Mouse (Mus musculus): ENCODE data around the gene Wwp2. TPM values are rescaled to one million over a fixed set of nuclear protein-coding genes. Genes with fewer than 3 reads are reported as not detected.

Gene Wwp2
- polyA plus RNA-seq, 1 experiment = 44.0 TPM

GRCm38 (mm10) chr8:107448382-107448889, 12.3 kb downstream of the Wwp2 start:
- DNase-seq = no peak
- 54% methylated on average over 4 of the region's 4 CpGs for WGBS
- TF ChIP-seq CTCF (conservative IDR thresholded peaks at IDR 0.05; ENCODE audit: insufficient read depth, insufficient read length, low read depth, low read length) (no peak), POLR2A (IDR thresholded peaks at IDR 0.05; ENCODE audit: low read depth, low read length) (no peak)

GRCm38 (mm10) chr8:107449130-107449529, 13.0 kb downstream of the Wwp2 start:
- no peak for TF ChIP-seq CTCF (conservative IDR thresholded peaks at IDR 0.05; ENCODE audit: insufficient read depth, insufficient read length, low read depth, low read length)
- no peak for TF ChIP-seq POLR2A (IDR thresholded peaks at IDR 0.05; ENCODE audit: low read depth, low read length)
- H3K36me3 ChIP-seq (ENCODE audit: control insufficient read depth, insufficient read depth, low read length) = no peaks in the 10 kb centered on the region
- no peaks in the 10 kb centered on the region for H3K27me3 ChIP-seq (replicated peaks; ENCODE audit: control insufficient read depth, insufficient read depth, low read length)
- WGBS = 32% methylated on average over 8 of the region's 8 CpGs
- H3K4me3 ChIP-seq (ENCODE audit: insufficient read depth, low read depth, low read length) = no peak overlapping the region
- H3K4me1 ChIP-seq (ENCODE audit: control insufficient read depth, insufficient read depth, low read length) = peaks cover 21% of the 10 kb centered on the region; the same call in 1 of the 2 replicates
- DNase-seq = peak; percentile 89
- peak overlapping the region; percentile 71; the same call in 1 of the 2 replicates for H3K27ac ChIP-seq (ENCODE audit: insufficient read depth, low read depth, low read length)

More at GRCm38 (mm10) chr8:107448382-107448889, 12.3 kb downstream of the Wwp2 start:
- H3K4me1 ChIP-seq (ENCODE audit: control insufficient read depth, insufficient read depth, low read length) = peaks cover 18% of the 10 kb centered on the region; the same call in 1 of the 2 replicates
- H3K27me3 ChIP-seq (replicated peaks; ENCODE audit: control insufficient read depth, insufficient read depth, low read length) = no peaks in the 10 kb centered on the region
- H3K4me3 ChIP-seq (ENCODE audit: insufficient read depth, low read depth, low read length) = peak overlapping the region; percentile 43
- no peaks in the 10 kb centered on the region for H3K36me3 ChIP-seq (ENCODE audit: control insufficient read depth, insufficient read depth, low read length)
- peak overlapping the region; percentile 71 for H3K27ac ChIP-seq (ENCODE audit: insufficient read depth, low read depth, low read length)

DNA sequence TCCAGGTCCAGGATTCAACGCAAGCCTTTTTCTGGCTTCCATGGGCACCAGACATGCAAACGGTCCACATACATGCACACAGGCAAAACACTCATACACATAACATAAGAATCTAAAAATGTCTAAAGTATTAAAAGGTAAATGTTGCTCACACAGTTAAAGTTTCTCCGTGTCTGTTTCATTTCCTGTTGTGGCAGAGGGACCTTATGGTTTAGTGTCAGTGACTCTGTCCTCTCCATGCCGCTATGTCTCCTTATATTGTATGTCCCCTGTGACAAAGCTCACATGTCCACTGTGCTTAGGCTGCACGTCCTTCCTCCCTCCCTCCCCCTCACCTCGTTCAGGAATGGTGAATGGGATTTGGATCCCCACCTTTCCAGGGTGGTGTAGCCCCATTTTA, 13.5 kb downstream of the Wwp2 start:
- DNase-seq = no peak
- Histone ChIP-seq H3K4me3 (ENCODE audit: insufficient read depth, low read depth, low read length) (no peak overlapping the region), H3K27ac (ENCODE audit: insufficient read depth, low read depth, low read length) (peak overlapping the region; percentile 24; the same call in 1 of the 2 replicates), H3K36me3 (ENCODE audit: control insufficient read depth, insufficient read depth, low read length) (no peaks in the 10 kb centered on the region), H3K27me3 (replicated peaks; ENCODE audit: control insufficient read depth, insufficient read depth, low read length) (no peaks in the 10 kb centered on the region), H3K4me1 (ENCODE audit: control insufficient read depth, insufficient read depth, low read length) (peaks cover 18% of the 10 kb centered on the region; the same call in 1 of the 2 replicates)
- WGBS = 51% methylated on average over 6 of the region's 6 CpGs
- TF ChIP-seq POLR2A (IDR thresholded peaks at IDR 0.05; ENCODE audit: low read depth, low read length) (no peak), CTCF (conservative IDR thresholded peaks at IDR 0.05; ENCODE audit: insufficient read depth, insufficient read length, low read depth, low read length) (no peak)

DNA sequence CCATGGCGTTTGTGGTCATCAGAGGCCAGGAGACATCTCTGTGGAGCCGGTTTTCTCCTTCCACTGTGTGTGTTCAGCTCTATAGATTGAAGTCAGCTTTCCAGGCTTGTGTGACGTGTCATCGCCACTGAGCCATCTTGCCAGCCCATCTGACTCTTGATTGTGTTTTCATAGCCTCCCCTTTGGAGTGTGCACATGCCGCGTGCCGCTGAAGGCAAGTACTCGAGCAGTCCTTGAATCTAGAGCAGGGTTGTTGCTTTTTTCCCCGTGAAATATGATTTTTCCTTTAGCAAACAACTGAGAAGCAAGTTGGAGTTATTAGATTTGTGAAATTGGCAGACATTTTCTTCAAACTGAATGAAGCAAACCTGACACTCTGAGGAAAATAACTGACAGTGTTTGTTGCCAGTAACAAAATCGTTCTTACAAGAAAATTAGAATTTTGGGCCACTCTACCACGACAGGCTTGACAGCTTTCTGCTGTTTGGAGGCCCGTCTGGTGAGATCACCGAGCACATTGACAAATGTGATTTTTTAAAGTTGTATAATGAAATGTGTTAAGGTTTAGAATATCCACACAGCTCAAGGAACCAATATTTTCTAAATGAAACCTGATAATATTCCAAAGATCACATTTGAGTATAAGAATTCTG, 15.4 kb downstream of the Wwp2 start:
- Histone ChIP-seq H3K36me3 (ENCODE audit: control insufficient read depth, insufficient read depth, low read length) (no peaks in the 10 kb centered on the region), H3K27ac (ENCODE audit: insufficient read depth, low read depth, low read length) (no peak overlapping the region), H3K4me3 (ENCODE audit: insufficient read depth, low read depth, low read length) (no peak overlapping the region), H3K27me3 (replicated peaks; ENCODE audit: control insufficient read depth, insufficient read depth, low read length) (no peaks in the 10 kb centered on the region), H3K4me1 (ENCODE audit: control insufficient read depth, insufficient read depth, low read length) (peaks cover 17% of the 10 kb centered on the region; the same call in 1 of the 2 replicates)
- 84% methylated on average over 13 of the region's 13 CpGs for WGBS
- TF ChIP-seq POLR2A (IDR thresholded peaks at IDR 0.05; ENCODE audit: low read depth, low read length) (no peak), CTCF (conservative IDR thresholded peaks at IDR 0.05; ENCODE audit: insufficient read depth, insufficient read length, low read depth, low read length) (no peak)
- DNase-seq = no peak

DNA sequence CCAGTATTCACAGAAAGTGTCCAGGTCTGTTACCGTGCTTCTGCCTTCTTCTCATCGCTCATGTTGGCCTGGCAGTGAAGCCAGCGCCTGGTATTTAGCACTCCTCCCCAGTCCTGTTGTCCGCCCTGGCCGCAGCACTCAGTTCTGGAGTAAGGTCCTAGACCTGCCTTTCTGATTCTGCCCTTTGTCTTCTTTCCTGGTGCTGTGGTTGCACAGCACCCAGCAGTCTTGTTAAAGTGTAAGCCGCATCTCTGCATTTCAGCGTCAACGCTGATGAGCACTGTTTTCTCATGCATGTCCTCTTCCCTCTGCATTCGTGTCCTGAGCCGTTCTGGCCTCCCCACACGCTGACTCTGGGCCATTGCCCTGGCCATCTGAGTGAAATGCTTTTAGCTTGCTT, 17.2 kb downstream of the Wwp2 start:
- H3K36me3 ChIP-seq (ENCODE audit: control insufficient read depth, insufficient read depth, low read length) = no peaks in the 10 kb centered on the region
- peak overlapping the region; percentile 86 for H3K27ac ChIP-seq (ENCODE audit: insufficient read depth, low read depth, low read length)
- H3K27me3 ChIP-seq (replicated peaks; ENCODE audit: control insufficient read depth, insufficient read depth, low read length) = no peaks in the 10 kb centered on the region
- H3K4me3 ChIP-seq (ENCODE audit: insufficient read depth, low read depth, low read length) = no peak overlapping the region
- WGBS = 54% methylated on average over 11 of the region's 11 CpGs
- H3K4me1 ChIP-seq (ENCODE audit: control insufficient read depth, insufficient read depth, low read length) = peaks cover 13% of the 10 kb centered on the region; the same call in 1 of the 2 replicates
- DNase-seq = peak; percentile 89
- TF ChIP-seq POLR2A (IDR thresholded peaks at IDR 0.05; ENCODE audit: low read depth, low read length) (no peak), CTCF (conservative IDR thresholded peaks at IDR 0.05; ENCODE audit: insufficient read depth, insufficient read length, low read depth, low read length) (no peak)

DNA sequence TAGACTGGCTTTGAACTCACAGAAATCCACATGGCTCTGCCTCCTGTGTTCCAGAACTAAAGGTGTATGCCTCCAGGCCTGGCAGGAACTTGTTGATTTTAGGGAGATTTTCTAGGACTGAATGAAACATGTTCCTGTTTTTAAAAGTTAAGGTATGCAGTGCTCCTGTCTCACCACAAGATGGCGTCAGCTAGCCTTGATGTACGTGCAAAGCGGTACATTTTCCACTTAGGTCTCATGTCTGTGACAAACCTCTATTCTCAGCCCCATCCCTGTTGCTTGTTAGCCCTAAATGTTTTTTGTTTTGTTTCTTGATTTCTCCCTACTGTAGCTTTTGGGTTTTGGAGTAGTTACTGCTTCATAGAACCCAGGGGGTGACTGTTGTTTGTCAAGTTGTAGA, 19.1 kb downstream of the Wwp2 start:
- Histone ChIP-seq H3K4me1 (ENCODE audit: control insufficient read depth, insufficient read depth, low read length) (peaks cover 9% of the 10 kb centered on the region; the same call in 1 of the 2 replicates), H3K27me3 (replicated peaks; ENCODE audit: control insufficient read depth, insufficient read depth, low read length) (no peaks in the 10 kb centered on the region), H3K27ac (ENCODE audit: insufficient read depth, low read depth, low read length) (no peak overlapping the region), H3K4me3 (ENCODE audit: insufficient read depth, low read depth, low read length) (no peak overlapping the region), H3K36me3 (ENCODE audit: control insufficient read depth, insufficient read depth, low read length) (no peaks in the 10 kb centered on the region)
- WGBS = 10% methylated on average over 3 of the region's 3 CpGs
- peak; percentile 50 for DNase-seq
- TF ChIP-seq CTCF (conservative IDR thresholded peaks at IDR 0.05; ENCODE audit: insufficient read depth, insufficient read length, low read depth, low read length) (peak; percentile 91), POLR2A (IDR thresholded peaks at IDR 0.05; ENCODE audit: low read depth, low read length) (no peak)

DNA sequence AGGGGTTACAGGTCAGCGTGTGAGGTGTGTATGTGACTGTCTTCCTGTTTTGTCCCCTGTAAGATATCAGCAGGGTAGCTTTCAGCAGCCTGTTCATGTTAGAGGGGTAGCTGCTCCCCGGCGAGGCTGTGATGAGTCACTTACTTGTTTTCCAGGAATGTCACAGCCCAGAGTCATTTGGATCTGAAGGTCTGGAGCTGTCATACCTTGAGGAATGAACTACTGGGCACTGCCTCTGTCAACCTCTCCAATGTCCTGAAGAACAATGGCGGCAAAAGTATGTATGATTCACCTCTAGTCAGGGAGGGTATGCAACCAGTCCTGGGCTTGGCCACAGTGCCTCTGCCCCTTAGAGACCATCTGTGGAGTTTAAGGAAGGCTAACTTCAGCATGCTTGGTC, 21.6 kb downstream of the Wwp2 start:
- no peak overlapping the region for H3K4me3 ChIP-seq (ENCODE audit: insufficient read depth, low read depth, low read length)
- peaks cover 7% of the 10 kb centered on the region; the same call in 1 of the 2 replicates for H3K4me1 ChIP-seq (ENCODE audit: control insufficient read depth, insufficient read depth, low read length)
- 83% methylated on average over 4 of the region's 4 CpGs for WGBS
- TF ChIP-seq POLR2A (IDR thresholded peaks at IDR 0.05; ENCODE audit: low read depth, low read length) (no peak), CTCF (conservative IDR thresholded peaks at IDR 0.05; ENCODE audit: insufficient read depth, insufficient read length, low read depth, low read length) (no peak)
- no peak for DNase-seq
- H3K27me3 ChIP-seq (replicated peaks; ENCODE audit: control insufficient read depth, insufficient read depth, low read length) = no peaks in the 10 kb centered on the region
- H3K36me3 ChIP-seq (ENCODE audit: control insufficient read depth, insufficient read depth, low read length) = peaks cover 2% of the 10 kb centered on the region; the same call in 1 of the 2 replicates
- H3K27ac ChIP-seq (ENCODE audit: insufficient read depth, low read depth, low read length) = no peak overlapping the region

Data from kidney, adult 2 months (tissue).